Mouse (Mus musculus): ENCODE measurements at regions not wholly inside any gene's neighbourhood (a gene's known extent, or its start where the extent isn't known, plus 50 kb on each side); places are given as distances from the start of the nearest gene placed in this dataset.
A peak's percentile ranks its signal among the peaks of the same experiment; 100 is the strongest.
"Not testable (repeated sequence)": the region's sequence is repeated elsewhere in the genome, so short reads cannot be mapped to it uniquely, and the experiment has no call there.

GRCm38 (mm10) chr10:99592220-99592619, 167.2 kb downstream of the Csl start:
- Histone ChIP-seq H3K9ac (ENCODE audit: low read length) (no peak overlapping the region), H3K27ac (ENCODE audit: low read depth, low read length) (no peak overlapping the region), H3K9me3 (replicated peaks; ENCODE audit: control insufficient read depth, low read length) (no peaks in the 10 kb centered on the region), H3K4me3 (ENCODE audit: low read depth, low read length) (no peak overlapping the region), H3K36me3 (ENCODE audit: control insufficient read depth, insufficient read depth, low read length) (no peaks in the 10 kb centered on the region), H3K4me2 (ENCODE audit: low read length) (no peak overlapping the region), H3K27me3 (replicated peaks; ENCODE audit: control insufficient read depth, insufficient read depth, low read length) (no peaks in the 10 kb centered on the region), H3K4me1 (ENCODE audit: control insufficient read depth, insufficient read depth, low read length) (no peaks in the 10 kb centered on the region)
- WGBS = 47% methylated on average over 9 of the region's 9 CpGs
- DNase-seq (ENCODE audit: low spot score) = peak; percentile 42
- peak; percentile 73; the same call in 1 of the 2 replicates for ATAC-seq

DNA sequence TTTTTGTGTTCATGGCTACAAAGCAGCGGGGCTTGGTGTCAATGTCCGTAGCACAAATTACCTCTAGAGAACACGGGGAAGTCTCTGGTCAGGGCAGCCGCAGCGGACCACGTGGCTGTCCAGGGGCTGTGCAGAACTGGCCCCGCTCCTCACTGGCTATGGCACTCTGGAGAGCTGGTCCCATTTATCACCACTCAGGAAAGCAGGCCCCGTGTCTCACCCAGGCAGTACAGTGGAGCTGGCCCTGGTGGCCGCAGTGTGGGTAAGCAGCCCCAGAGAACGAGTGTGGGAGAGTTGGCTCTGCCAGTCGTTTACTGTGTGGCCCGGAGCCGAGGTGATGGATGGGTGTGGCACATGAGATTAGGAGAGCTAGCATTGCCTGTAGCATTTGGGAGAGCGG, 163.8 kb downstream of the Csl start:
- H3K4me1 ChIP-seq (ENCODE audit: control insufficient read depth, insufficient read depth, low read length) = 0 out of 2 replicates have a peak, but pooled peaks cover 2% of the 10 kb centered on the region
- H3K4me3 ChIP-seq (ENCODE audit: low read depth, low read length) = no peak overlapping the region
- H3K27me3 ChIP-seq (replicated peaks; ENCODE audit: control insufficient read depth, insufficient read depth, low read length) = no peaks in the 10 kb centered on the region
- H3K4me2 ChIP-seq (ENCODE audit: low read length) = no peak overlapping the region
- H3K36me3 ChIP-seq (ENCODE audit: control insufficient read depth, insufficient read depth, low read length) = no peaks in the 10 kb centered on the region
- H3K9me3 ChIP-seq (replicated peaks; ENCODE audit: control insufficient read depth, low read length) = no peaks in the 10 kb centered on the region
- DNase-seq (ENCODE audit: low spot score) = no peak
- no peak overlapping the region for H3K27ac ChIP-seq (ENCODE audit: low read depth, low read length)
- no peak overlapping the region for H3K9ac ChIP-seq (ENCODE audit: low read length)
- WGBS = 88% methylated on average over 14 of the region's 14 CpGs
- no peak for ATAC-seq

GRCm38 (mm10) chr10:99599142-99600120, 160.0 kb downstream of the Csl start:
- Histone ChIP-seq H3K9ac (ENCODE audit: low read length) (peak overlapping the region; percentile 60), H3K4me2 (ENCODE audit: low read length) (peak overlapping the region; percentile 43), H3K27ac (ENCODE audit: low read depth, low read length) (0 out of 2 replicates have a peak overlapping the region, but pooled peaks have one; percentile 9), H3K4me3 (ENCODE audit: low read depth, low read length) (peak overlapping the region; percentile 31)
- not testable (repeated sequence) for H3K36me3 ChIP-seq (ENCODE audit: control insufficient read depth, insufficient read depth, low read length); H3K9me3 ChIP-seq (replicated peaks; ENCODE audit: control insufficient read depth, low read length); H3K4me1 ChIP-seq (ENCODE audit: control insufficient read depth, insufficient read depth, low read length); H3K27me3 ChIP-seq (replicated peaks; ENCODE audit: control insufficient read depth, insufficient read depth, low read length)
- DNase-seq (ENCODE audit: low spot score) = peak; percentile 46
- WGBS = 33% methylated on average over 22 of the region's 34 CpGs
- peak; percentile 78 for ATAC-seq

DNA sequence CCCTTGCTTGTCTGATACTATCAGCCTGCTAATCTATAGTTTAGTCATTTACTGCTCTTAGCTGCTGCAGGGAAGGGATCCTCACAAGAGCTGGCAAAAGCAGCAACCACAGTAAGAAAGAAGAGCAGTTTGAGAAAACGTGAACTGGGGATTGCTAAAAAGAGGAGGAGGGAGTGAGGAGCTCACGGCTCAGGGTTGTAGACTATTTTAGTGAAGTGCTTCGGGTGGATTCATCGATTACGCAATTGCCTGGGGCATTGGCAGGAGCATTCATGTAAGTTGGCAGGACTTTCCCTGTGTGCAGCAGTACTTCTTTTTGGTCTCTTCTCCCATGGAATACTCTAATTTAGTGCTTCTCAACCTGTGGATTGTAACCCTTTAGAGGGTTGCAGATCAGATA, 157.1 kb downstream of the Csl start:
- WGBS = 77% methylated on average over 5 of the region's 5 CpGs
- Histone ChIP-seq H3K4me1 (ENCODE audit: control insufficient read depth, insufficient read depth, low read length) (0 out of 2 replicates have a peak, but pooled peaks cover 2% of the 10 kb centered on the region), H3K36me3 (ENCODE audit: control insufficient read depth, insufficient read depth, low read length) (no peaks in the 10 kb centered on the region), H3K9me3 (replicated peaks; ENCODE audit: control insufficient read depth, low read length) (no peaks in the 10 kb centered on the region), H3K9ac (ENCODE audit: low read length) (no peak overlapping the region), H3K4me2 (ENCODE audit: low read length) (no peak overlapping the region), H3K4me3 (ENCODE audit: low read depth, low read length) (no peak overlapping the region), H3K27me3 (replicated peaks; ENCODE audit: control insufficient read depth, insufficient read depth, low read length) (no peaks in the 10 kb centered on the region), H3K27ac (ENCODE audit: low read depth, low read length) (no peak overlapping the region)
- DNase-seq (ENCODE audit: low spot score) (no peak), ATAC-seq (no peak)

GRCm38 (mm10) chr10:99604172-99604571, 155.3 kb downstream of the Csl start:
- 94% methylated on average over 1 of the region's 1 CpGs for WGBS
- no peak overlapping the region for H3K27ac ChIP-seq (ENCODE audit: low read depth, low read length)
- H3K9ac ChIP-seq (ENCODE audit: low read length) = no peak overlapping the region
- H3K4me2 ChIP-seq (ENCODE audit: low read length) = no peak overlapping the region
- H3K9me3 ChIP-seq (replicated peaks; ENCODE audit: control insufficient read depth, low read length) = no peaks in the 10 kb centered on the region
- no peaks in the 10 kb centered on the region for H3K36me3 ChIP-seq (ENCODE audit: control insufficient read depth, insufficient read depth, low read length)
- H3K4me3 ChIP-seq (ENCODE audit: low read depth, low read length) = no peak overlapping the region
- no peak for ATAC-seq
- DNase-seq (ENCODE audit: low spot score) = no peak
- 0 out of 2 replicates have a peak, but pooled peaks cover 2% of the 10 kb centered on the region for H3K4me1 ChIP-seq (ENCODE audit: control insufficient read depth, insufficient read depth, low read length)
- H3K27me3 ChIP-seq (replicated peaks; ENCODE audit: control insufficient read depth, insufficient read depth, low read length) = no peaks in the 10 kb centered on the region

DNA sequence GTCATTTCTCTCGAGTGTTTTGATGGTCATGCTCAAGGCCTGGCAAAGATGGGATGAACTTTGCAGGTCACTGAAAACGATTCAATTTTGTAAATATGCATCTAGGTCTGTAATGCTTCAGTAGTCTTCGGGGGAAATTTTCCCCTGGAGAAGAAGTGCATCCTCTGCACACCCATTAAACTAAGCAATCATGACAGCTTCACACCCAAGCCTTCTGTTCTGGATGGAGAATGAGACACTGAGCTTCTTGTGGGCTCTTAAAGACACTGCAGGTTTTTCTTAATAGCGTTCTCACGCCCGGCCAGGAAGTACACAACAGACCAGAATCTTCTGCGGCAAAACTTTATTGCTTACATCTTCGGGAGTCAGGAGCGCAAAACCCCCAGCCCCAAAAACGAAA, 151.0 kb downstream of the Csl start:
- Histone ChIP-seq H3K4me2 (ENCODE audit: low read length) (no peak overlapping the region), H3K36me3 (ENCODE audit: control insufficient read depth, insufficient read depth, low read length) (no peaks in the 10 kb centered on the region), H3K9me3 (replicated peaks; ENCODE audit: control insufficient read depth, low read length) (no peaks in the 10 kb centered on the region), H3K27ac (ENCODE audit: low read depth, low read length) (no peak overlapping the region), H3K4me3 (ENCODE audit: low read depth, low read length) (no peak overlapping the region), H3K9ac (ENCODE audit: low read length) (no peak overlapping the region), H3K27me3 (replicated peaks; ENCODE audit: control insufficient read depth, insufficient read depth, low read length) (no peaks in the 10 kb centered on the region), H3K4me1 (ENCODE audit: control insufficient read depth, insufficient read depth, low read length) (no peaks in the 10 kb centered on the region)
- 87% methylated on average over 10 of the region's 10 CpGs for WGBS
- ATAC-seq = no peak
- DNase-seq (ENCODE audit: low spot score) = no peak

GRCm38 (mm10) chr10:99609420-99609819, 150.0 kb downstream of the Csl start:
- Histone ChIP-seq H3K9ac (ENCODE audit: low read length) (no peak overlapping the region), H3K4me1 (ENCODE audit: control insufficient read depth, insufficient read depth, low read length) (no peaks in the 10 kb centered on the region), H3K36me3 (ENCODE audit: control insufficient read depth, insufficient read depth, low read length) (no peaks in the 10 kb centered on the region), H3K9me3 (replicated peaks; ENCODE audit: control insufficient read depth, low read length) (no peaks in the 10 kb centered on the region), H3K27ac (ENCODE audit: low read depth, low read length) (no peak overlapping the region), H3K4me2 (ENCODE audit: low read length) (no peak overlapping the region), H3K4me3 (ENCODE audit: low read depth, low read length) (no peak overlapping the region), H3K27me3 (replicated peaks; ENCODE audit: control insufficient read depth, insufficient read depth, low read length) (no peaks in the 10 kb centered on the region)
- ATAC-seq = no peak
- WGBS = 85% methylated on average over 3 of the region's 3 CpGs
- DNase-seq (ENCODE audit: low spot score) = no peak

DNA sequence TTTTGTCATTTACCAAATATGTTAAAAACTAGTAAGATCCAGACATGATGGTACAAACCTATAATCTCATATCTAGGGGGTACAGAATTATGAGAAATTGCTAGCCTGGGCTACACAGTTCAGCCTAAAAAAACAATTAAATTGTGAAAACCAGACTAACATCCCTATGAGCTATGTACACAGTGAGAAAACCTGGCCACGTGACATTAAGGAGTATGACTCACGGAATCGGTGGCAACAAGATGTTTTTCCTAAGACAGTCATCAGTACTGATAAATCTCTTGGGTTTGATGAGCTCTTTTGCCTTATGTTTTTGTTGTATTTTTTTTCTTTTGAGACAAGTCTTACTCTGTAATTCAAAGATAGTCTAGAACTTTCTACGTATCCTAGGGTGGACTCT, 148.6 kb downstream of the Csl start:
- Histone ChIP-seq H3K9me3 (replicated peaks; ENCODE audit: control insufficient read depth, low read length) (no peaks in the 10 kb centered on the region), H3K9ac (ENCODE audit: low read length) (no peak overlapping the region), H3K27ac (ENCODE audit: low read depth, low read length) (no peak overlapping the region), H3K36me3 (ENCODE audit: control insufficient read depth, insufficient read depth, low read length) (no peaks in the 10 kb centered on the region), H3K4me1 (ENCODE audit: control insufficient read depth, insufficient read depth, low read length) (no peaks in the 10 kb centered on the region), H3K27me3 (replicated peaks; ENCODE audit: control insufficient read depth, insufficient read depth, low read length) (no peaks in the 10 kb centered on the region), H3K4me3 (ENCODE audit: low read depth, low read length) (no peak overlapping the region), H3K4me2 (ENCODE audit: low read length) (no peak overlapping the region)
- DNase-seq (ENCODE audit: low spot score) (no peak), ATAC-seq (no peak)
- WGBS = 87% methylated on average over 4 of the region's 4 CpGs
